Mouse (Mus musculus): ENCODE results near the gene Luzp1. TPM values are rescaled to one million over a fixed set of nuclear protein-coding genes. Genes with fewer than 3 reads are reported as not detected.

Gene Luzp1
- total and polyA plus RNA-seq, 3 experiments, result 7.5 to 13.4 TPM; not detected in 1

- peak; percentile 42 for DNase-seq (ENCODE audit: low read depth, low spot score)
- Histone ChIP-seq H3K36me3 (ENCODE audit: control insufficient read depth in 1 of 2, insufficient read depth in 2 of 2, low read length in 2 of 2) (peaks cover 0 to 16% of the 10 kb centered on the region in 2 experiments; a peak in 2 of 4 replicates), H3K4me3 (ENCODE audit: control insufficient read depth in 1 of 2, insufficient read depth in 1 of 2, low read depth in 2 of 2, low read length in 2 of 2) (no peak overlapping the region), H3K4me1 (ENCODE audit: control insufficient read depth in 1 of 2, insufficient read depth in 2 of 2, low read length in 2 of 2) (peaks cover 4 to 11% of the 10 kb centered on the region in 2 experiments), H3K27me3 (ENCODE audit: control insufficient read depth in 1 of 2, insufficient read depth in 2 of 2, low read length in 2 of 2) (no peaks in the 10 kb centered on the region), H3K27ac (ENCODE audit: control insufficient read depth, low read depth, low read length) (no peak overlapping the region), H3K79me2 (ENCODE audit: control insufficient read depth, insufficient read depth, low read length, poor library complexity) (peaks cover 52% of the 10 kb centered on the region), H3K9ac (ENCODE audit: control insufficient read depth, low read depth, low read length, poor library complexity, severe bottlenecking) (no peak overlapping the region), H3K9me3 (replicated peaks; ENCODE audit: insufficient read depth, low read length) (no peaks in the 10 kb centered on the region)
- TF ChIP-seq USF1 (IDR thresholded peaks at IDR 0.05; ENCODE audit: low read depth, low read length), result no peak
- TF ChIP-seq MYC (IDR thresholded peaks at IDR 0.05; ENCODE audit: low read depth, low read length), result 0 out of 2 replicates have a peak, but pooled peaks have one; percentile 30
- TF ChIP-seq UBTF (IDR thresholded peaks at IDR 0.05; ENCODE audit: borderline replicate concordance, insufficient read depth, low read depth, low read length), result no peak
- peak in 1 of 3 experiments; percentile 42; a peak in 2 of 6 replicates for TF ChIP-seq CTCF (IDR thresholded peaks at IDR 0.05 in 2 of 3, conservative IDR thresholded peaks at IDR 0.05 in 1 of 3; ENCODE audit: control insufficient read depth in 1 of 3, insufficient read depth in 1 of 3, low read depth in 2 of 3, low read length in 3 of 3, poor library complexity in 1 of 3, severe bottlenecking in 1 of 3)
These were observed 130.3 kb downstream of the Luzp1 start for GRCm38 (mm10) chr4:136599869-136600268.

- no peak for DNase-seq (ENCODE audit: low read depth, low spot score)
- H3K27me3 ChIP-seq (ENCODE audit: control insufficient read depth in 1 of 2, insufficient read depth in 2 of 2, low read length in 2 of 2), result no peaks in the 10 kb centered on the region
- H3K27ac ChIP-seq (ENCODE audit: control insufficient read depth, low read depth, low read length), result no peak overlapping the region
- no peak overlapping the region for H3K9ac ChIP-seq (ENCODE audit: control insufficient read depth, low read depth, low read length, poor library complexity, severe bottlenecking)
- TF ChIP-seq TCF12 (IDR thresholded peaks at IDR 0.05; ENCODE audit: low read depth, low read length) (no peak), BHLHE40 (IDR thresholded peaks at IDR 0.05; ENCODE audit: borderline replicate concordance, low read depth, low read length) (no peak), SIN3A (IDR thresholded peaks at IDR 0.05; ENCODE audit: low read length) (no peak), USF2 (IDR thresholded peaks at IDR 0.05; ENCODE audit: borderline replicate concordance in 1 of 2, insufficient read depth in 1 of 2, low read depth in 1 of 2, low read length in 2 of 2) (no peak)
- H3K36me3 ChIP-seq (ENCODE audit: control insufficient read depth in 1 of 2, insufficient read depth in 2 of 2, low read length in 2 of 2), result peaks cover 0 to 16% of the 10 kb centered on the region in 2 experiments; a peak in 2 of 4 replicates
- H3K4me3 ChIP-seq (ENCODE audit: control insufficient read depth in 1 of 2, insufficient read depth in 1 of 2, low read depth in 2 of 2, low read length in 2 of 2), result no peak overlapping the region
- H3K4me1 ChIP-seq (ENCODE audit: control insufficient read depth in 1 of 2, insufficient read depth in 2 of 2, low read length in 2 of 2), result peaks cover 4 to 11% of the 10 kb centered on the region in 2 experiments
- H3K9me3 ChIP-seq (replicated peaks; ENCODE audit: insufficient read depth, low read length), result no peaks in the 10 kb centered on the region
- peaks cover 49% of the 10 kb centered on the region for H3K79me2 ChIP-seq (ENCODE audit: control insufficient read depth, insufficient read depth, low read length, poor library complexity)
These were observed 131.0 kb downstream of the Luzp1 start for GRCm38 (mm10) chr4:136600536-136600935.

DNA sequence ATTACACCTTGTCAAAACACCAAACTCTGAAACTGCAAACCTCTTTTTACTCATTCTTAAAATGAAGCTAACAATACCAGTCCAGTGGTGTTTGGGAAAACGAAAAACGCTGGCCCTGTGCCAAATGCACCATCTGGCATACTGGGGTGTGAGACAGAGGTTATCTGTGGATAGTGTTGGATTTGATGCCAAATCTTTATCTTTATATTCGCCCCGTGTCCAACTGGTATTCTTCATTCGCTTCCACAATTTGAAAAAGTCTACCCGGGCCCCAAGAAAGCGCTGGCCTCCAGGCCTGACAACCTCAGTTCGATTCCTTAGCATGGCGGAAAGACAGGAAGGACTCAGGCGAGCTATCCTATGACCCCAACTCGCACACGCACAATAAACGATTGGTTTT is 131.9 kb downstream of the Luzp1 start:
- Histone ChIP-seq H3K36me3 (ENCODE audit: control insufficient read depth in 1 of 2, insufficient read depth in 2 of 2, low read length in 2 of 2) (peaks cover 0 to 16% of the 10 kb centered on the region in 2 experiments; a peak in 2 of 4 replicates), H3K9me3 (replicated peaks; ENCODE audit: insufficient read depth, low read length) (no peaks in the 10 kb centered on the region), H3K79me2 (ENCODE audit: control insufficient read depth, insufficient read depth, low read length, poor library complexity) (peaks cover 44% of the 10 kb centered on the region), H3K27me3 (ENCODE audit: control insufficient read depth in 1 of 2, insufficient read depth in 2 of 2, low read length in 2 of 2) (no peaks in the 10 kb centered on the region), H3K27ac (ENCODE audit: control insufficient read depth, low read depth, low read length) (peak overlapping the region; percentile 5; the same call in 1 of the 2 replicates), H3K4me3 (ENCODE audit: control insufficient read depth in 1 of 2, insufficient read depth in 1 of 2, low read depth in 2 of 2, low read length in 2 of 2) (peak overlapping the region; percentile 73 to 100), H3K9ac (ENCODE audit: control insufficient read depth, low read depth, low read length, poor library complexity, severe bottlenecking) (peak overlapping the region; percentile 89), H3K4me1 (ENCODE audit: control insufficient read depth in 1 of 2, insufficient read depth in 2 of 2, low read length in 2 of 2) (peaks cover 4 to 11% of the 10 kb centered on the region in 2 experiments)
- DNase-seq (ENCODE audit: low read depth, low spot score), result peak; percentile 74
- TF ChIP-seq MXI1 (IDR thresholded peaks at IDR 0.05; ENCODE audit: low read depth, low read length), result peak; percentile 43; the same call in 1 of the 2 replicates
- TF ChIP-seq ETS1 (IDR thresholded peaks at IDR 0.05; ENCODE audit: low read depth, low read length), result peak; percentile 91
- peak; percentile 46; the same call in 1 of the 2 replicates for TF ChIP-seq TBP (IDR thresholded peaks at IDR 0.05; ENCODE audit: low read depth, low read length)
- no peak for TF ChIP-seq BHLHE40 (IDR thresholded peaks at IDR 0.05; ENCODE audit: borderline replicate concordance, low read depth, low read length)
- no peak for TF ChIP-seq POLR2A (IDR thresholded peaks at IDR 0.05; ENCODE audit: control insufficient read depth in 1 of 2, insufficient read depth in 1 of 2, low read depth in 1 of 2, low read length in 2 of 2, poor library complexity in 1 of 2)
- TF ChIP-seq RCOR1 (IDR thresholded peaks at IDR 0.05; ENCODE audit: low read depth, low read length), result peak; percentile 58
- peak; percentile 69 for TF ChIP-seq TCF12 (IDR thresholded peaks at IDR 0.05; ENCODE audit: low read depth, low read length)
- TF ChIP-seq EP300 (IDR thresholded peaks at IDR 0.05; ENCODE audit: low read depth in 1 of 2, low read length in 2 of 2), result peak in 1 of 2 experiments; percentile 50; a peak in 2 of 4 replicates
- TF ChIP-seq HCFC1 (IDR thresholded peaks at IDR 0.05; ENCODE audit: low read depth, low read length), result 0 out of 2 replicates have a peak, but pooled peaks have one; percentile 38
- TF ChIP-seq RAD21 (IDR thresholded peaks at IDR 0.05; ENCODE audit: low read depth, low read length), result no peak
- peak; percentile 77 for TF ChIP-seq SIN3A (IDR thresholded peaks at IDR 0.05; ENCODE audit: low read length)
- TF ChIP-seq KAT2A (conservative IDR thresholded peaks at IDR 0.05; ENCODE audit: low read depth, low read length), result no peak
- no peak for TF ChIP-seq CHD2 (IDR thresholded peaks at IDR 0.05; ENCODE audit: low read length)
- 0 out of 2 replicates have a peak, but pooled peaks have one; percentile 40 for TF ChIP-seq GATA1 (IDR thresholded peaks at IDR 0.05; ENCODE audit: low read depth, low read length)

All from MEL (cell line).